Mouse (Mus musculus): ENCODE results near the gene Alkbh5. TPM values are rescaled to one million over a fixed set of nuclear protein-coding genes. Genes with fewer than 3 reads are reported as not detected.

Alkbh5 gene
- polyA plus RNA-seq (2012; rRNA removed), result 21.0 and 21.3 TPM in 2 replicates

- peak within 1 kb of the TSS; percentile 45 for H3K4me3 ChIP-seq (ENCODE audit: insufficient read depth, low read length)
- H3K27ac ChIP-seq (ENCODE audit: insufficient read depth, low read length), result peak within 1 kb of the TSS; percentile 72
- TF ChIP-seq POLR2A (IDR thresholded peaks at IDR 0.05; ENCODE audit: extremely low read depth, insufficient read depth, low read length) (0 out of 2 replicates have a peak, but pooled peaks have one; percentile 11), CTCF (IDR thresholded peaks at IDR 0.05; ENCODE audit: extremely low read depth, insufficient read depth, low read length) (no peak)
Measured at GRCm38 (mm10) chr11:60536180-60536858, at the start of gene Alkbh5. Gene Alkbh5 (plus strand): TSS chr11:60536381.

GRCm38 (mm10) chr11:60492726-60493125 lies 43.5 kb upstream of the Alkbh5 start:
- Histone ChIP-seq H3K27ac (ENCODE audit: insufficient read depth, low read length) (no peak overlapping the region), H3K4me1 (ENCODE audit: control insufficient read depth, insufficient read depth, low read length) (no peaks in the 10 kb centered on the region), H3K4me3 (ENCODE audit: insufficient read depth, low read length) (no peak overlapping the region)
- TF ChIP-seq CTCF (IDR thresholded peaks at IDR 0.05; ENCODE audit: extremely low read depth, insufficient read depth, low read length), result no peak

More at GRCm38 (mm10) chr11:60536180-60536858, at the start of gene Alkbh5:
- H3K4me1 ChIP-seq (ENCODE audit: control insufficient read depth, insufficient read depth, low read length), result peaks cover 1% of the 10 kb centered on the region; the same call in 1 of the 2 replicates

GRCm38 (mm10) chr11:60495692-60496091 lies 40.5 kb upstream of the Alkbh5 start:
- Histone ChIP-seq H3K4me3 (ENCODE audit: insufficient read depth, low read length) (no peak overlapping the region), H3K4me1 (ENCODE audit: control insufficient read depth, insufficient read depth, low read length) (no peaks in the 10 kb centered on the region), H3K27ac (ENCODE audit: insufficient read depth, low read length) (no peak overlapping the region)
- no peak for TF ChIP-seq POLR2A (IDR thresholded peaks at IDR 0.05; ENCODE audit: extremely low read depth, insufficient read depth, low read length)
- TF ChIP-seq CTCF (IDR thresholded peaks at IDR 0.05; ENCODE audit: extremely low read depth, insufficient read depth, low read length), result no peak

GRCm38 (mm10) chr11:60507281-60507680 lies 28.9 kb upstream of the Alkbh5 start:
- H3K4me1 ChIP-seq (ENCODE audit: control insufficient read depth, insufficient read depth, low read length), result no peaks in the 10 kb centered on the region
- H3K27ac ChIP-seq (ENCODE audit: insufficient read depth, low read length), result no peak overlapping the region
- no peak overlapping the region for H3K4me3 ChIP-seq (ENCODE audit: insufficient read depth, low read length)
- no peak for TF ChIP-seq CTCF (IDR thresholded peaks at IDR 0.05; ENCODE audit: extremely low read depth, insufficient read depth, low read length)
- TF ChIP-seq POLR2A (IDR thresholded peaks at IDR 0.05; ENCODE audit: extremely low read depth, insufficient read depth, low read length), result no peak

- no peak for TF ChIP-seq CTCF (IDR thresholded peaks at IDR 0.05; ENCODE audit: extremely low read depth, insufficient read depth, low read length)
- Histone ChIP-seq H3K4me1 (ENCODE audit: control insufficient read depth, insufficient read depth, low read length) (no peaks in the 10 kb centered on the region), H3K27ac (ENCODE audit: insufficient read depth, low read length) (no peak overlapping the region), H3K4me3 (ENCODE audit: insufficient read depth, low read length) (0 out of 2 replicates have a peak overlapping the region, but pooled peaks have one; percentile 6)
Measured at GRCm38 (mm10) chr11:60508950-60509349, 27.2 kb upstream of the Alkbh5 start.

- H3K27ac ChIP-seq (ENCODE audit: insufficient read depth, low read length), result no peak overlapping the region
- H3K4me1 ChIP-seq (ENCODE audit: control insufficient read depth, insufficient read depth, low read length), result no peaks in the 10 kb centered on the region
- TF ChIP-seq CTCF (IDR thresholded peaks at IDR 0.05; ENCODE audit: extremely low read depth, insufficient read depth, low read length) (no peak), POLR2A (IDR thresholded peaks at IDR 0.05; ENCODE audit: extremely low read depth, insufficient read depth, low read length) (no peak)
- H3K4me3 ChIP-seq (ENCODE audit: insufficient read depth, low read length), result 0 out of 2 replicates have a peak overlapping the region, but pooled peaks have one; percentile 6
Measured at GRCm38 (mm10) chr11:60509500-60509899, 26.7 kb upstream of the Alkbh5 start.

GRCm38 (mm10) chr11:60511893-60512292 lies 24.3 kb upstream of the Alkbh5 start:
- no peak for TF ChIP-seq CTCF (IDR thresholded peaks at IDR 0.05; ENCODE audit: extremely low read depth, insufficient read depth, low read length)
- Histone ChIP-seq H3K4me1 (ENCODE audit: control insufficient read depth, insufficient read depth, low read length) (no peaks in the 10 kb centered on the region), H3K4me3 (ENCODE audit: insufficient read depth, low read length) (no peak overlapping the region), H3K27ac (ENCODE audit: insufficient read depth, low read length) (no peak overlapping the region)

- no peak overlapping the region for H3K27ac ChIP-seq (ENCODE audit: insufficient read depth, low read length)
- no peaks in the 10 kb centered on the region for H3K4me1 ChIP-seq (ENCODE audit: control insufficient read depth, insufficient read depth, low read length)
- no peak for TF ChIP-seq CTCF (IDR thresholded peaks at IDR 0.05; ENCODE audit: extremely low read depth, insufficient read depth, low read length)
- TF ChIP-seq POLR2A (IDR thresholded peaks at IDR 0.05; ENCODE audit: extremely low read depth, insufficient read depth, low read length), result no peak
- H3K4me3 ChIP-seq (ENCODE audit: insufficient read depth, low read length), result no peak overlapping the region
Measured at GRCm38 (mm10) chr11:60512520-60512919, 23.7 kb upstream of the Alkbh5 start.

- Histone ChIP-seq H3K4me1 (ENCODE audit: control insufficient read depth, insufficient read depth, low read length) (no peaks in the 10 kb centered on the region), H3K4me3 (ENCODE audit: insufficient read depth, low read length) (no peak overlapping the region), H3K27ac (ENCODE audit: insufficient read depth, low read length) (no peak overlapping the region)
- TF ChIP-seq CTCF (IDR thresholded peaks at IDR 0.05; ENCODE audit: extremely low read depth, insufficient read depth, low read length), result no peak
- no peak for TF ChIP-seq POLR2A (IDR thresholded peaks at IDR 0.05; ENCODE audit: extremely low read depth, insufficient read depth, low read length)
Measured at GRCm38 (mm10) chr11:60514941-60515340, 21.2 kb upstream of the Alkbh5 start.

GRCm38 (mm10) chr11:60518305-60518704 lies 17.9 kb upstream of the Alkbh5 start:
- no peak overlapping the region for H3K4me3 ChIP-seq (ENCODE audit: insufficient read depth, low read length)
- TF ChIP-seq POLR2A (IDR thresholded peaks at IDR 0.05; ENCODE audit: extremely low read depth, insufficient read depth, low read length), result no peak
- no peak for TF ChIP-seq CTCF (IDR thresholded peaks at IDR 0.05; ENCODE audit: extremely low read depth, insufficient read depth, low read length)
- H3K4me1 ChIP-seq (ENCODE audit: control insufficient read depth, insufficient read depth, low read length), result no peaks in the 10 kb centered on the region
- H3K27ac ChIP-seq (ENCODE audit: insufficient read depth, low read length), result no peak overlapping the region

Measured in cortical plate, adult 2 months (tissue).